Mouse (Mus musculus): ENCODE results near the gene Mcts2.
"Not testable (repeated sequence)": the region's sequence is repeated elsewhere in the genome, so short reads cannot be mapped to it uniquely, and the experiment has no call there.

Mcts2 gene

DNA sequence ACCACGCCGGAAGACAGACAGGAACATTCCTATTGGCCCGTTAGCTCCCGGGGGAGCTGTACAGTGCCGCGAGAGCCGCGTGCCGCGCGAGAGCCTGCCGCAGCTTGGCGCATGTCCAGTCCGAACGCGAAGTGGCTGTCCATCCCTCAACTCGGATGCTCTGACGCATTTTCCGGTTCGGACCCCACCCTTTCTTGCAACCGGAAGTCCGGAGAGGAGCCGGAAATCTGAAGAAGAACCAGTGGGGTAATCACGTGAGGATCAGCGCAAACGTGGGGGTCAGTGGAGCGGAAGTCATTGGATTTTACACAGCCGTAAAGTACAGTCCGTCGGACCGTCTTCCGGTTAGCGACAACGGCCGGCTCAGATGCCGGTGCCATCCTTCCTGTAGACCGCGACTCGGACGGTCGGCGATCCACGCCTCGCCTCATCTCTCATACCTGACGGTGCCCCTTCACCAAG, at the start of gene Mcts2:
Gene Mcts2 (plus strand): TSS at position 230 of the 462 bp plus-strand sequence.
- DNase-seq (ENCODE audit: inconsistent ontology term), result peak; percentile 95

DNA sequence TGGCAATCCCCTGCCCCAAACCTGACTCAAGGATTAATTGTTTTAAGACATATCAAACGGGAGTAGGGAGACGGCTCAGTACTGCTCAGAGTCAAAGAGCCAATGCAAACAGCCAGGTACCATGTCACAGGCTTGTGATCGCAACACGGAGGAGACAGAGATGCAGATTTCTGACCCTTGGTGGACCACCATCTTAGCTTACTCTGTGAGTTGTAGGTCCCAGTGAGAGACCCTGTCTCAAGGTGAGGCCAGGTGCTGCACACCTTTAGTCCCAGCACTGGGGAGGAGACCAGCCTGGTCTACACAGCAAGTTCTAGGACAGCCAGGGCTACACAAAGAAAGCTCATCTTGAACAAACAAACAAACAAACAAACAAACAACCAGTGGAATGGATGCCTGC, 49.5 kb upstream of the Mcts2 start:
- DNase-seq (ENCODE audit: inconsistent ontology term), result no peak

DNA sequence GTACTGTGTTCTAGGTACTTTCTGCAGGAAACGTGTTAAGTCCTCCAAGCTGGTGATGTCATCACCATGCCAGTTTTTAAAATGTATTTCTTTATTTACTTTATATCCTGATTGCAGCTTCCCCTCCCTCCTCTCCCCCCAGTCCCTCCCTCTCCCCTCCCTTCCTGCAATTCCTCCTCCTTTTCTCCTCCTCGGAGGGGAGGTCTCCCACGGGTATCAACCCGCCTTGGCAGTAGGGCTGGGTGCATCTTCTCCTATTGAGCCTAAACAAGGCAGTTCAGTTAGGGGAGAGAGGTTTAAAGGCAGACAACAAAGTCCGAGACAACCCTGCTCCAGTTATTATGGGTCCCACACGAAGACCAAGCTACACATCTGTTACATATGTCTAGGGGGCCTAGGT, 48.0 kb upstream of the Mcts2 start:
- no peak for DNase-seq (ENCODE audit: inconsistent ontology term)

DNA sequence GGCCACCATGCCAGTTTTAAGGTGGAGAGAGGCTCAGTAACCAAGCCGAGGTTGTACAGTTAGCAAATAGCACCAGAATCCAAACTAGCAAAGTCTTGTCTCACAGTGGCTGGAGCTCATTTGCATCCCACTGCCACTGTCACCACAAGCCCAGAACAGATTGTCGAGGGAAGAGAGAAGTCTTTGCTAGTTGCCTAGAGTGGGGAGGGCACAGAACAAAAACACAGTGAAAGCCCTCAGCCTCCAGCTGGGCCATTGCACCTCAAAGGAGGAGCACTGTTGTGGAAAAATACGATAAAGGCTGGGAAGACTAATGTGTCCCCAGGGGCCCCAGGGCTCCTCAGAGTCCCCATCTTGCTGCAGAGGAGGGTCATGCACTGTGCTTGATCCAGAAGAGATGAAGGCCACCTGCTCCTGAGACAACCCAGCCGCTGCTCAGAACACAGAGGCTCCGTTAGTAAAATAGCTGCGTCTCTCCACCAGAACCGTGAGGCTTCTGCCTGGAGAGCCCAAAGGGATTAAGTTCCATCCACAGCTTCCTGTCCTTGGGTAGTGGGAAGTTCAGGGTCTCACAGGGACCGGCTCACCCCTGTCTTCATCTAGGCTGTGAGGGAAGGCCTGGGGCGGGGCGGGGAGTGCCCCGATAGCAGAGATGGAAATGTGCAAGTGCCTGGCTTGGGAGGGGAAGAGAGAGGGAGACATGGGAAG, 47.3 kb upstream of the Mcts2 start:
- no peak for DNase-seq (ENCODE audit: inconsistent ontology term)

DNA sequence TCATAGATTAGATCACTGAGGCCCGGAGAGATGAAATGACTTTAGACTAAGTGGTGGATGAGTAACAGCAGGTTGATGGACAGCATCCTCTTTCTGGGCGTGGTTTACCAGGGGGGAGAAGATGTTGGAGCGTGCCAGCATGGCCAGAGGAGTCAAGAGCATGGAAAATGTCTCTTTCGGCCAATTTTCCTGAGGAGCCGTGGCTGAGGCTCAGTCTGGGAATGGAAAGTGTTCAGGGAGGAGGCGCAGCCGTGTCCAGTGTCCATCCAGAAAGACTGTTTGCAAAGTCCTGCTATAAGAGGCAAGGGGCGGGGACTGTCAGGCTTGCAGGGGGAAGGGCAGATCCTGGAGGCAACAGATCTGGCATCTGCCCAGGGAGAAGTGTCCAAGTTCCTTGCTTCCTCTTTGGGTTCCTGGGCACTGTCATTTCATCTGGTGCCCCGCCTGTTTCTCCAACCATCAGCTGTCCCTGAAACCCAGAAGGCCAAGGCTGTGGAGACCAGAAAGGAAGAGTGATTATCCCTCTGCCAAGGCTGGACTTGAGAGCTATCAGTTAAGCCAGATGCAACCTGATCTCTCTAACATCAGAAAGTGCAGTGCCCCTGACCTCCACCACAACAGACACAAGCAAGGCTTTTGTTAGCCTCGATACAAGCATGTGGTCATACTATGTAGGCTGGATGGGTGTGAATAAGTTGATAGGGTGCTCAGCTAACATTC, 33.8 kb upstream of the Mcts2 start:
- DNase-seq (ENCODE audit: inconsistent ontology term), result no peak

DNA sequence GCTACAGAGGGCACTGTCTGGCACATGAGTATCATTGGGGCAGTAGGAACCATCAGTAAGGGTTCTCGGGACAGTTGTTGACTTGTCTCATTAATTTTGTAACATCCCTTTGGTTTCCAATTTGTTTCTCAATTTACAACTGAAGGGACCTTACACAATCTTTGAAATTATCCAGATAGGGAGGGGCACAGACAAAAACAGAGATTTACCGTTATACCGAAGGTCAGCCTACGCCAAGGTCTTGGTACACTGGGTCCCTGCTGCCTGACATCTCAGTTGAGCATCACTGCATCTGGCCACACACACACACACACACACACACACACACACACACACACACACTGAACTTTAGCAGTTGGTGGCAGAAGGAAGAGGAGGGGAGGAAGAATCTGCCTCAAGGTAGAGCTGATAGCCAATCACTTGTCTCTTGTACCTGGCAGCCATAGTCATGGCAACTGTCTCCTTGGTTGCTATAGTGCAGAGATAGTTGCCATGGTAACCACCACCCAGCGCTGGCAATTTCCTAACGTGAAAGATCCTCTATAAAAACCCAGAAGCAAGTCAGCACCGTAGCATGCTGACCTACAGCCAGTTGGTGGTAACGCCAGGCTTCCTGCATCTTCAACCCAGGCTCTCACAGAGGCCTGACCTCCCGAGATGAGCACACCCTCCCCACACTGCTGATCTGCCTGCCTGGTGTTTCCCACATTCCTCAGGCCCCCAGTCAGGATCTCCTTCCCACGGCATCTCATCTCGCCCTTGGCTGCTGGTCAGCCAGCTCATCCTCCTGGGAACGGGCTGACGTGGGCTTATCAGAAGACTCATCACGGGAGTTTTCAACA, 32.7 kb upstream of the Mcts2 start:
- peak; percentile 68 for DNase-seq (ENCODE audit: inconsistent ontology term)

DNA sequence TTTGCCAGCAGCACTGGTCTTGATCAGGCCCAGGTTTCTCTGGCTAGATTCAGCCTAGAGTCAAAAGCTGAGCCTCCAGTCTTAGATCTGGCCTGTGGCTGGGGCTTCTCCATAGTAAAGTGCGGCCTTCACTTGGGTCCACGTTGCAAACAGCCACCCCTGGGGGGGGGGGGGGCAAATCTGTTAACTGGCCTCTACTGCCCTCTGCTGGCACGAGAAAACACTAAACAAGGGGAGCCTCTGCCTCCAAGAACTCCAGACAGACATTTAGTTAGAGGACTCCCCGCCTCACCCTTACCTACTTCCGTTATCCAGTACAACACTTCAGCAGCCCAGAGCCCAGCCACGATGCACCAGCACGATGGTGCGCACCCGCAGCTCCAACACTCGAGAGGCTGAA, 29.4 kb upstream of the Mcts2 start:
- DNase-seq (ENCODE audit: inconsistent ontology term), result peak; percentile 19

DNA sequence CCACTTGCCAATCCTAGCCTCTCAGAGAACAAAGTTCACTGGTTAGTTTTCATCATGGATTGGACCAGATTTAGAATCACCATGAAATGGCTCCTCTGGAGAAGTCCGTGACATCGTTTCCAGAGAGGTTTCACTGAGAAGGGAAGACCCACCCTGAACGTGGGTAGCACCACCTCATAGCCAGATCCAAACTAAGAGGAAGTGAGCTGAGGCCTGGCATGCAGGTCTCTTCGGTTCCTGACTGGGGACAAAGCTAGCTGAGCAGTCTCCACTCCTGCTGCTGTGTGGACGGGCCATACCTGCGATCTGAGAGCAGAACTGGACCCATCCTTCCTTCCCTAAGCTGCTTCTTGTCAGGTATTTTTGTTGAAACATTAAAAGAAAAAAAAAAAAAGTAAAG, 25.7 kb upstream of the Mcts2 start:
- DNase-seq (ENCODE audit: inconsistent ontology term), result no peak

DNA sequence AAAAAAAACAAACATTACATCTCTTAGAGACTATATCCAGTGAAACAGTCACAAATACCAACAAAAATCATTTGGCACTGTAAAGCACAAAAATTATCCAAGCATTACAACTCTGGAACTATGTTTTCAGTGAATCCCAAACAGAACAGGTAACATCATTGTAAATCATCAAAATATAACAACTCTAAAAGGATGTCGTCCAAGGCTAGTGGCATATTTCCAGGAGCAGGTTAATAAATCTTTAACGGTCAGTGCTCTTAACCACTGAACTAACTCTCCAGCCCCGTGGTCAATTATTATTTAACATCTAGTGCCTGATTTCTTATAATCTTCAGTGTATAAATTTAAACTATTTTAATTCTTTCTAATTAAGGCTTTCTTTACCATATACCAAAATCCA, 20.6 kb upstream of the Mcts2 start:
- DNase-seq (ENCODE audit: inconsistent ontology term), result not testable (repeated sequence)

DNA sequence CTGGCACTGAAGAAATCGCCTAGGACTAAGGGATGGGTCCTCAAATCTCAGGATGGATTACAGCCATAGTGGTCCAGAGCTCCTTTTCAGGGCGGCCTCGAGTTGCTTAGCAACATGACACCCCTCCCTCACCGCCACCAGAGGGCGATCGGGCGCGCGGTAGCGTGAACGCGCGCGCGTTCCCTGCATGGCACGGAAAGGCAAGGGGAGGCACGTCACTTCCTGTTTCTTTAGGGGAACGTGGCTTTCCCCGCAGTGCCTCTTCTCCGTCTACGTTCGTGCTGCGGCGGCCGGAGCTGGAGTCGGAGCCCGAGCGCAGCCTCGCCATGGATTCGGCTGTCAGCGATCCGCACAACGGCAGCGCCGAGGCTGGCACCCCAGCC, 17.6 kb upstream of the Mcts2 start, which contains the start of gene H13:
Gene H13 (plus strand): TSS at position 206 of the 383 bp plus-strand sequence.
- peak; percentile 96 for DNase-seq (ENCODE audit: inconsistent ontology term)

DNA sequence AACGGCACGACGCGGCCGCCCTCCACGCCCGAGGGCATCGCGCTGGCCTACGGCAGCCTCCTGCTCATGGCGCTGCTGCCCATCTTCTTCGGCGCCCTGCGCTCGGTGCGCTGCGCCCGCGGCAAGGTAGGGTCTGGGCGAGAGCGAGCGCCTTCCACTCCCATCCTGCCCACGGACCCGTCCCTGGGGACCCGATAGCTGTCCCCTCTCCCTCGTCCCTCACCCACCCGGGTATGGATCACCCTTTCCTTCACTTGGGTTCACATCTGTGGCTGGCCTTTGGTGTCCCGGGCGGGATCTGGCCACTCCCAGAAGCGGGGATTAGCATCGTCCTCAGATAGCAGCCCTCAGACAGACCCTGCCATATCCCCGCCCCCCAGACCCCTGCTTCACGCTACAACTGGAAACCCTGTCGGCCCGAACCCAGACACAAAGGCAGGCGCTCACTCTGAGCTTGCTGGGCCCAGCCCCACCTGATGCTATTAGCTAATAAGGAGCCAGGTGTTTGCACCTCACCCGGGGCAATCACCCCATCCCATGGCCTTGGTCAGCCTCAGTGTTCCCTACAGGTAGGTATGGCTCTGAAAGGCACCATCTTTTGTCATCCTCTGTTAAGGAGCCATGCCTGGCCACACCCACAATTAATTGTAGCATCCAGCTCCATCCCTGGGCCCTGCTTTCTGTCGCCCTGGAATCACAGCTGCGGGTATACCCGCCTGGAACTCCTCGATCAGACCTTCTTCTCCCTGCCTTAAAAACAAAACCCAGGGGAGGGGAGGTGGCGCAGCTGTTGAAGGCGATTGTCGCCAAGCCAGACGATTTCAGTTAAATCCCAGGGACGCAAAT, 17.0 kb upstream of the Mcts2 start:
- DNase-seq (ENCODE audit: inconsistent ontology term), result peak; percentile 51

DNA sequence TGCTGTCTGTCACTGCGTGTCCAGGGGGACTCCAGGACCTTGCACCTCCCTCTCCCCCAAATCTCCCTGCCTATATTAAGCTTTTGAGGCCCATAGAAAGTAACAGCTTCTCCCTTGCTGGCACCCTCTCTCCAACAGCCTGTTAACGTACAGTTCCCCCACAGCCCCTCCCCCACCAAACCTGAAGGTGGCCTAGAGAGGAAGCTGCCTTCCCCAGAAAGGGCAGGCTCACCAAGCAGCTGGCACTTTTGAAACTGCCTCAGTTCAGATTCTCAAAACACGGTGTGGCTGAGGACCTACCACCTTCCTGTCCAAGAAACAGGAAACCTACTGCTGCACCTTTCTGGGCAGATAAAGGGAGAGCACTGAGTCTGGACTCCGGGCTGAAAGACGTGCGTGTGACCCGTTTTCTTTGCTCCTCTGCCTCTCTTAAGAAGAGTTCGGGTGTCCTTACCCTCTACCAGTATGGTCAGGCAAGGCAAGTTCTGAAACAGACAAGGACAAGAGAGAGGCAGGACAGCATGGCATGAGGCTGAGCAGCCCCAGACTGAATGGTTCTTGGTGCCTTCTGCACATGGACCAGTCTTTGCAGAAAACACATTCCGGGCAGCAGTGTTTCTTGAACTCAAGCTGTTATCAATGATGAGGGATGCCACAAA, 15.7 kb upstream of the Mcts2 start:
- no peak for DNase-seq (ENCODE audit: inconsistent ontology term)

DNA sequence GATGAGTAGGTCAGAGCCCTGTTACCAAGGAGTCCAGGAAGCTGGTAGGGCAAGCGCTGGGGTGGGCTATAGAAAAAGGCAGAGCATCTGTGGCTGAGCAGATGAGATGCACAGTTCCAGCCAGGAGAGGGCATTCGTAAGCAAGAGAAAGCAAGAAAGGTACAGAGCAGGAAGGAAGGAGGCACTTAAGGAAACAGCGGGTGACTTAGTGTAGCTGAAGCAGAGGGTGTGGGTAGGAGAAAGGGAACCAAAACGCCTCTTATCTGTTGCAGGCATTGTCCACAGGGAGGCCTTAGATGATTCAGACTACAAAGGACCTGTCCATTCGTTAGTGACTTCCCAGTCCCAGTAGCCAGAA, 15.2 kb upstream of the Mcts2 start:
- DNase-seq (ENCODE audit: inconsistent ontology term), result peak; percentile 43

DNA sequence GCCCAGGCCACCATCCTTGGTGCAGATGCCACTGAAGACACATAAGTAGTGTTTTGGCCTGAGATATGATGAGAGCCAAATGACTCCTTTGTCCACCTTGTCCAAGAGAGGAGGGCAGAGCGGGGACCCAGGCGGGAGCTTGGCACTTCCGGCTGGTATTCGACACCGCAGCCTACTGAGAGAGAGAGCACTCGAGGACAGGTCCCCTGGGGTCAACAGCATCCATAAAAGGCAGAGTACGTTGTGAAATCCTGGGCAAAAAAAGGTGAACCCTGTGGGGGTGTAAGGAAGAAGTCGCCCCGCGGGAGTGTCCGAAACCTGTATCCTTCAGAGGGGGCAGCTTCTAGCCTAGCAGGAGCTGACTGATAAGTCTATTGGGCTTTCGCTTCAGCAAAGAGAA, 14.7 kb upstream of the Mcts2 start:
- DNase-seq (ENCODE audit: inconsistent ontology term), result no peak

DNA sequence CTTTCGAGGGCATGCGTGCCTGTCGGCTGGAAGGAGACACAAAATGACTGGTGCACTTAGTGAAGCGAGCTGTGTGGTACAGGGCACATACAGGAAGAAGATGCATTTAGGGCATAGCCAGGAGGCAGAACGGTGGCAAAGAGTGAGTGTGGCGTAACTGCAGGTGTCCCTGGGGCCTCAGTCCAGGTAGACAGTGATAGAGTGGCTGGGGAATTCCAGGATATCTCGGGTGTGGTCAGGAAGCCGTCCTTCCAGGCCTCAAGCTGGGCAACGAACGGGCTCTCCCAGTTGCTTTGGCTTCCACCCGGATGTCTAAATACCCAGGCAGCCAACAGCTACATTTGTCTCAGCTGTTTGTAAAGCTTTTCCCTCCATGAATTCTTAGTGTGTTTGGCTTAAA, 12.7 kb upstream of the Mcts2 start:
- no peak for DNase-seq (ENCODE audit: inconsistent ontology term)

DNA sequence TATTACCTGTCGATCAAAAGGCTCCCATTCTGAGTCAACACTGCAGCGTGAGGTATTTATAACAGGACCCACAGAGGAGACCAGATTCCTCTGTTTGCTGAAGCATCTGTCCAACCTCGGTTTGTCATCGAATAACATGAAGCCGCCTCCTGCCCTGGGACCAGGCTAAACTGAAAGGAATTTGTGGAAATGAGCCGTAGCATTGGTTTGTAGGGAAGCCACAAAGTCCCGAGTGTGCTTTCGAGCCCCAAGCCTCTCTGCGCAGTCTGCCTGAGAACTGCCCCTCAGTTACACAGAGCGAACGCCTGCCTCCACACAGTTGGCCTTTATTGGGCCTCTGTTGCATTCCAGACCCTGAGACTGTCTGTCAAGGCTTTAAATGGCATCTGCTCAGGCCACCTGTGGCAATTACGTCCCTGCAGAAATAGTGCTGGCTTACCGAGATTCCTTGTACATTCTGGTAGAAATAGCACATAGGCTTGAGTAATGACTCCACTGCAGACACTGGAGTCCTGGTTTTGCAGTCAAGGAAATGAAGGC, 11.5 kb upstream of the Mcts2 start:
- DNase-seq (ENCODE audit: inconsistent ontology term), result peak; percentile 43

DNA sequence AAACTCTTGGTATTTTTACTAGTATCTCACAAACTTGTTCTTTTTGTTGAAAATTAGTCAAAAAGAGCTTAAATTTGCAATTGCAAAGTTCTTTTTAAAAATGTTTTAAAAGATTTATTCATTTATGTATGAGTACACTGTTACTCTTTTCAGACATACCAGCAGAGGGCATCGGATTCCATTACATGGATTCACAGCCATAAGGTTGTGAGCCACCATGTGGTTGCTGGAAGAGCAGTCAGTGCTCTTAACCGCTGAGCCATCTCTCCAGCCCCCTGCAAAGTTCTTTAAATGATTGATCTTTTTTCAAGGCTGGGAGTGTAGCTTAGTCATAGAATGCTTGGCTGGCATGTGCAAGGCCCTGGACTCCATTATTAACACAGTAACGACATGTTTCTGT, 8.5 kb upstream of the Mcts2 start:
- no peak for DNase-seq (ENCODE audit: inconsistent ontology term)

DNA sequence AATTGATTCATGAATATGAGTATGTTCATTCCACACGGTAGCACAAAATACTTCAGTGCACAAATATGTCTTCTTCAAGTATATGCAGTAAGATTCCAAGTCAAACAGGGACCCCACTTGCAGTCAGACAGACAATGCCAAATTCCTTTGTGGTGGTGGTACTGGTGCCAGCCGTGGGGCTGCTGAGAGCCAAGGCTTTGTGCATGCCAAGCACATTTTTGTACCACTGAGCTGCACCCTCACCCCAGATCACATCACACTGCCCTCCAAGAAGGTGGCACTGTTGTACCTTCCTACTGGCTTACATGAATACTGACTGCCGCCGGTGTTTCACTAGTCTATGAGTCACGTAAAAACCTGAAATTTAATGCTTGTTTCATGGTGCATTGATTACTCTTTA, 7.9 kb upstream of the Mcts2 start:
- peak; percentile 73 for DNase-seq (ENCODE audit: inconsistent ontology term)

DNA sequence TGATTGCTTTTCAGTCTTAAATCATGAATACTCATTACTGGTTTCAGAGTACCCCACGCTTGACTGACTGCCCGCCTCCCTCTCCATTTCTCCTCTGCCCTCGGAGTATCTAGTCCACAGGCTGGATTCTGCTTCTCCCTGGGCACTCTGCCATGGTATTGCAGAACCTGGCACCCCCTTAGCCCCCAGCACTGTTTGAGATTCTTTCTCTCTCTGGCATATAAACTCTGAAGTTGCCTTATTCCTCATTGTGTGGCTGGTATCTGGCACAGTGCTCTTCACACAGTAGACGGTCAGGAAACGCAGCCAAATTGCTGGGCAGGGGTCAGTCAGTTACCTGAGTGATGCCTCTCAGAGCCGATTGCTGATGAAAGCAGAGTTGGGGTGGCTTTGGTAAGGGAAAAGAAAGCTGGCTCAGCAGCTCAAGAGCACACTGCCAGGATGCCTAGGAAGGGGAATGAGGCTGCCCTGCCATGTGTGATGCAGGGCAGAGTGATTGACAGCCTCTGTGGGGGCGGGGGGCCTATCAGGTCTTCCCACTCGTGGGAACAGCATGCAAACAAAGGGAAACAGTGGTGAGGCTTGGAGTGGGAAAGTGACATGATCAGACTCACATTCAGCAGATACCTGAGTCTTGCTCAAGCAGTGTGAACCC, 7.0 kb upstream of the Mcts2 start:
- peak; percentile 66 for DNase-seq (ENCODE audit: inconsistent ontology term)

DNA sequence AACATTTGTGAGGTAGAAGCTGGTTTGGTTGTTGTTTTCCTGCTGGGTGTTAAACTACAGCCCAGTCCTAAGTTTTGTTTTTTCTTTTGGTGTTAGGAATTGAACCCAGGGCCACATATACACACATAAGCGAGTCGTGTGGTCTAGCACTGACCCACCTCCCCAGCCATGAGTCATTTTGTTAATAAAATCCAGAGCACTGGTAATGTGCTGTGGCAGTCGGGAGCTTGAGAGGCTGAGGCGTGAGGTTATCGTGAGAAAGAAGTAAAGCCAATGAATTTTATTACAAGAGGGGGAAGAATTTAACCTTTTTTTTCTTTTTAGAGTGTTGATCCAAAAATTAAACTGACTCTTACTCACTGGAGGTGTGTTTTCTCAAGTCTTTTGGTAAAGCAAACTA, 3.7 kb upstream of the Mcts2 start:
- DNase-seq (ENCODE audit: inconsistent ontology term), result no peak
